Comparison of ENCODE assay signal across 8 mouse cellular contexts in genomic region chr15:102202971-102203834, GRCm38 (mm10). TPM values are rescaled to one million over a fixed set of nuclear protein-coding genes. Genes with fewer than 3 reads are reported as not detected.
DNase-seq lines count a peak whose midpoint lies in the region; ATAC-seq and TF ChIP-seq lines count a peak whose summit lies in the region.

Zfp740 (plus strand) TSS chr15:102203249.

- peak; percentile 20; the same call in 1 of the 2 replicates for TF ChIP-seq EP300 in liver, postnatal 0 days (IDR thresholded peaks at IDR 0.05; ENCODE audit: low read depth)

- peak within 1 kb of the TSS; percentile 90 for H3K4me3 ChIP-seq in E14TG2a.4 (replicated peaks; ENCODE audit: low read length)
- peak within 1 kb of the TSS; percentile 80 for H3K4me3 ChIP-seq in forebrain, embryonic 13.5 days
- peak within 1 kb of the TSS; percentile 76 for H3K4me3 ChIP-seq in liver, postnatal 0 days (ENCODE audit: low read depth, low read length)
- H3K4me3 ChIP-seq in neural tube, embryonic 14.5 days (ENCODE audit: low read depth, low read length): peak within 1 kb of the TSS; percentile 79

- peak; percentile 87 for DNase-seq in c-Kit-positive CD71-positive TER-119-positive erythroid progenitor cells, embryonic 14.5 days (ENCODE audit: low spot score)
- peak; percentile 96 to 97 for DNase-seq in heart, postnatal 10 days
- DNase-seq in large intestine, adult 2 months (ENCODE audit: low read depth, low spot score): peak; percentile 80
- DNase-seq in liver, postnatal 0 days: peak; percentile 95
- peak; percentile 96 for DNase-seq in testis, postnatal 10 days (ENCODE audit: low spot score)

- WGBS in forebrain, embryonic 13.5 days: under 1% methylated on average over 48 of the region's 68 CpGs
- WGBS in large intestine, adult 2 months: 1% methylated on average over 65 of the region's 68 CpGs
- under 1% methylated on average over 39 of the region's 68 CpGs for WGBS in liver, postnatal 0 days (ENCODE audit: insufficient replicate concordance)
- WGBS in neural tube, embryonic 14.5 days: under 1% methylated on average over 45 of the region's 68 CpGs

- peak within 1 kb of the TSS; percentile 92 for H3K9ac ChIP-seq in forebrain, embryonic 13.5 days
- H3K9ac ChIP-seq in liver, postnatal 0 days (replicated peaks): peak within 1 kb of the TSS; percentile 97
- H3K9ac ChIP-seq in neural tube, embryonic 14.5 days (replicated peaks; ENCODE audit: low read depth, low read length): peak within 1 kb of the TSS; percentile 83

- intact Hi-C loops in heart, postnatal 10 days (cut with DNase I): no loop called here

- H3K4me1 ChIP-seq in E14TG2a.4 (replicated peaks; ENCODE audit: low read depth, low read length): peaks cover 76% of the 10 kb centered on the region
- peaks cover 45% of the 10 kb centered on the region for H3K4me1 ChIP-seq in forebrain, embryonic 13.5 days
- H3K4me1 ChIP-seq in liver, postnatal 0 days (ENCODE audit: insufficient read depth): peaks cover 45% of the 10 kb centered on the region
- H3K4me1 ChIP-seq in neural tube, embryonic 14.5 days (ENCODE audit: control insufficient read depth, insufficient read depth, low read length): peaks cover 42% of the 10 kb centered on the region

- H3K27me3 ChIP-seq in E14TG2a.4 (ENCODE audit: insufficient read depth, low read length): no peaks in the 10 kb centered on the region
- H3K27me3 ChIP-seq in forebrain, embryonic 13.5 days: no peaks in the 10 kb centered on the region
- H3K27me3 ChIP-seq in liver, postnatal 0 days (ENCODE audit: insufficient read depth, low read length): no peaks in the 10 kb centered on the region
- no peaks in the 10 kb centered on the region for H3K27me3 ChIP-seq in neural tube, embryonic 14.5 days (ENCODE audit: control insufficient read depth, insufficient read depth, low read length)

- peak within 1 kb of the TSS; percentile 99 for H3K27ac ChIP-seq in forebrain, embryonic 13.5 days
- H3K27ac ChIP-seq in liver, postnatal 0 days (ENCODE audit: low read depth): peak within 1 kb of the TSS; percentile 100
- peak within 1 kb of the TSS; percentile 98 for H3K27ac ChIP-seq in neural tube, embryonic 14.5 days (ENCODE audit: low read depth, low read length)

- peak within 1 kb of the TSS; percentile 73 for H3K4me2 ChIP-seq in forebrain, embryonic 13.5 days
- peak within 1 kb of the TSS; percentile 98 for H3K4me2 ChIP-seq in liver, postnatal 0 days (ENCODE audit: low read depth, low read length)
- peak within 1 kb of the TSS; percentile 84 for H3K4me2 ChIP-seq in neural tube, embryonic 14.5 days (ENCODE audit: low read depth, low read length)

- no peak for TF ChIP-seq CTCF in E14TG2a.4 (conservative IDR thresholded peaks at IDR 0.05; ENCODE audit: low read length)
- 0 out of 2 replicates have a peak, but pooled peaks have one; percentile 11 for TF ChIP-seq CTCF in liver, postnatal 0 days (IDR thresholded peaks at IDR 0.05; ENCODE audit: low read depth)

- ATAC-seq in forebrain, embryonic 13.5 days: peak; percentile 97
- peak; percentile 93 for ATAC-seq in liver, postnatal 0 days
- peak; percentile 94 for ATAC-seq in neural tube, embryonic 14.5 days (ENCODE audit: low read depth)

- H3K36me3 ChIP-seq in E14TG2a.4 (ENCODE audit: insufficient read depth, low read length): peaks cover 70% of the 10 kb centered on the region
- peaks cover 33% of the 10 kb centered on the region for H3K36me3 ChIP-seq in forebrain, embryonic 13.5 days (ENCODE audit: poor library complexity, severe bottlenecking)
- peaks cover 21% of the 10 kb centered on the region for H3K36me3 ChIP-seq in liver, postnatal 0 days (replicated peaks; ENCODE audit: insufficient read depth, low read length)
- peaks cover 6% of the 10 kb centered on the region for H3K36me3 ChIP-seq in neural tube, embryonic 14.5 days (ENCODE audit: control insufficient read depth, insufficient read depth, low read length)

- H3K9me3 ChIP-seq in E14TG2a.4 (ENCODE audit: low read length): no peaks in the 10 kb centered on the region
- no peaks in the 10 kb centered on the region for H3K9me3 ChIP-seq in forebrain, embryonic 13.5 days (replicated peaks)
- no peaks in the 10 kb centered on the region for H3K9me3 ChIP-seq in liver, postnatal 0 days (ENCODE audit: low read length)
- H3K9me3 ChIP-seq in neural tube, embryonic 14.5 days (ENCODE audit: control insufficient read depth, low read length): no peaks in the 10 kb centered on the region

RNA-seq across cellular contexts. Expression of gene Zfp740, which starts in this region (rescaled TPM):
- polyA plus RNA-seq in forebrain, embryonic 13.5 days (2015; fragmentation: Nextera tagmentation; extraction: Ambion mirVana): 90.0 and 98.7 TPM in 2 replicates
- 10 to 100 TPM; 48.2 to 48.3 TPM for total RNA-seq in heart, postnatal 10 days (2021)
- 20.2 and 26.4 TPM in 2 replicates for polyA plus RNA-seq in large intestine, adult 2 months (2012; rRNA removed)
- polyA plus RNA-seq in liver, postnatal 0 days (2015; fragmentation: Nextera tagmentation; extraction: Ambion mirVana): 10.7 and 11.6 TPM in 2 replicates
- polyA plus RNA-seq in neural tube, embryonic 14.5 days (2014; fragmentation: Nextera tagmentation; extraction: Ambion mirVana): 38.2 and 52.9 TPM in 2 replicates

Comparison
In these comparisons a context has a peak if more than half of its experiments do, and no peak if none do; other contexts are left out.
1. Peak in every context shown above with its lines: DNase-seq, ATAC-seq, H3K4me3 ChIP-seq and H3K27ac ChIP-seq.